Mouse (Mus musculus) cerebellum, adult 8-10 months (tissue): Measurements from ENCODE around the gene Olfr806.

Source experiments
- DNase-seq: peaks from one replicate; pipeline ENCODE4 v3.0.0; 2022

Gene Olfr806

GRCm38 (mm10) chr10:129741821-129742220, at the start of gene Olfr806:
Olfr806 (minus strand) TSS chr10:129741921.
- DNase-seq: no peak

GRCm38 (mm10) chr10:129778123-129778522, 36.4 kb upstream of the Olfr806 start:
- DNase-seq: no peak

- no peak for DNase-seq
Measured at GRCm38 (mm10) chr10:129774338-129774737, 32.6 kb upstream of the Olfr806 start, which contains the start of gene Olfr809. Olfr809 (plus strand) TSS chr10:129774638.

GRCm38 (mm10) chr10:129765182-129765581, 23.5 kb upstream of the Olfr806 start, which contains the start of gene Olfr808:
Olfr808 (plus strand) TSS chr10:129765482.
- no peak for DNase-seq

GRCm38 (mm10) chr10:129757693-129758092, 16.0 kb upstream of the Olfr806 start, which contains the start of gene Olfr807:
Olfr807 (minus strand) TSS chr10:129757793.
- DNase-seq: no peak

GRCm38 (mm10) chr10:129729275-129729674, 12.4 kb downstream of the Olfr806 start, which contains the start of gene Olfr805:
Olfr805 (minus strand) TSS chr10:129729375.
- no peak for DNase-seq

GRCm38 (mm10) chr10:129702910-129703309, 38.8 kb downstream of the Olfr806 start, which contains the start of gene Olfr804:
Olfr804 (plus strand) TSS chr10:129703210.
- no peak for DNase-seq

GRCm38 (mm10) chr10:129694186-129694585, 47.5 kb downstream of the Olfr806 start, which contains the start of gene Olfr803:
Olfr803 (minus strand) TSS chr10:129694286.
- no peak for DNase-seq

- DNase-seq: no peak
Measured at GRCm38 (mm10) chr10:129688069-129688468, 53.7 kb downstream of the Olfr806 start, which contains the start of gene Olfr802. Olfr802 (minus strand) TSS chr10:129688169.
